Mouse (Mus musculus): Measurements from ENCODE around the gene Tmed4.

DNA sequence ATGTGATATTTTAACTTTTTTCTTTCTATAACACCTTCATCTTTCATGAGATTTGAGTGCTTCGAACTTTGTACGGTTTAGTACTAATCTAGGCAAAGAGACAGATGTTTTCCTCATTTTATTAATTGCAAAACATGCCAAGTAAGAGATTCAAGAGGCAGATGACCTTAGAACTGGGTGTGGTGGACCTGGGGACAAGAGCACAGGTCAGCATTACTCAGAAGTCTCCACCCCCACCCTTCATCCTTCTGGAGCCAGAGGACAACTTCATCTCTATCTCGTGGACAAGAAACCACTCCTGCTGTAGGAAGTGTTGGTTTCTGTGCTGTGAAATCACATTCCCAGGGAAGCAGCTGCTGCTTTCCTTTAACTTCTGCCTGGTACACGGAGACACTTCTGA, 33.5 kb upstream of the Tmed4 start:
- TF ChIP-seq CTCF (IDR thresholded peaks at IDR 0.05; ENCODE audit: extremely low read depth, insufficient read depth, insufficient read length, insufficient replicate concordance) = no peak
- TF ChIP-seq POLR2A (IDR thresholded peaks at IDR 0.05; ENCODE audit: low read depth, low read length) = no peak
